Mouse (Mus musculus) spleen, adult 2 months (tissue): ENCODE measurements around the gene Lysmd4.

Experiments
- CTCF ChIP-seq: fragments of 200-500 bp; IDR thresholded peaks from 2 replicates; pipeline ENCODE4 v1.5.1; 2011; ENCODE audit warnings: mild to moderate bottlenecking, inconsistent platforms; ENCODE audit not compliant: insufficient read depth, insufficient read length, insufficient replicate concordance; ENCODE audit errors: extremely low read depth
- POLR2A ChIP-seq: fragments of 200-500 bp; IDR thresholded peaks from 2 replicates; pipeline ENCODE4 v1.6.1; 2011; ENCODE audit warnings: low read depth, low read length, inconsistent platforms

- TF ChIP-seq CTCF = no peak
- TF ChIP-seq POLR2A = no peak
These were observed 10.4 kb upstream of the Lysmd4 start for GRCm38 (mm10) chr7:67211971-67212370.
